Mouse (Mus musculus): Measurements from ENCODE around the gene Prlh. TPM values are rescaled to one million over a fixed set of nuclear protein-coding genes. Genes with fewer than 3 reads are reported as not detected.
A peak's percentile ranks its signal among the peaks of the same experiment; 100 is the strongest.

The Prlh gene
- total RNA-seq, 1 experiment from 2014 or later = not detected

GRCm38 (mm10) chr1:90939980-90940379, 12.9 kb upstream of the Prlh start:
- no peak for ATAC-seq (replicated peaks in 1 of 2; ENCODE audit: insufficient read depth in 1 of 2, low FRiP score in 2 of 2, low TSS enrichment in 1 of 2, low read depth in 1 of 2, poor library complexity in 2 of 2, severe bottlenecking in 2 of 2)

GRCm38 (mm10) chr1:90945171-90945570, 7.7 kb upstream of the Prlh start:
- ATAC-seq (replicated peaks in 1 of 2; ENCODE audit: insufficient read depth in 1 of 2, low FRiP score in 2 of 2, low TSS enrichment in 1 of 2, low read depth in 1 of 2, poor library complexity in 2 of 2, severe bottlenecking in 2 of 2) = no peak

GRCm38 (mm10) chr1:90947252-90947651, 5.7 kb upstream of the Prlh start:
- no peak for ATAC-seq (replicated peaks in 1 of 2; ENCODE audit: insufficient read depth in 1 of 2, low FRiP score in 2 of 2, low TSS enrichment in 1 of 2, low read depth in 1 of 2, poor library complexity in 2 of 2, severe bottlenecking in 2 of 2)

- ATAC-seq (replicated peaks in 1 of 2; ENCODE audit: insufficient read depth in 1 of 2, low FRiP score in 2 of 2, low TSS enrichment in 1 of 2, low read depth in 1 of 2, poor library complexity in 2 of 2, severe bottlenecking in 2 of 2) = peak; percentile 19 to 57; a peak in 3 of 4 replicates
Measured at GRCm38 (mm10) chr1:90949309-90949708, 3.6 kb upstream of the Prlh start.

- no peak for ATAC-seq (replicated peaks in 1 of 2; ENCODE audit: insufficient read depth in 1 of 2, low FRiP score in 2 of 2, low TSS enrichment in 1 of 2, low read depth in 1 of 2, poor library complexity in 2 of 2, severe bottlenecking in 2 of 2)
Measured at GRCm38 (mm10) chr1:90951670-90952069, 1.2 kb upstream of the Prlh start.

- no peak for ATAC-seq (replicated peaks in 1 of 2; ENCODE audit: insufficient read depth in 1 of 2, low FRiP score in 2 of 2, low TSS enrichment in 1 of 2, low read depth in 1 of 2, poor library complexity in 2 of 2, severe bottlenecking in 2 of 2)
Measured at GRCm38 (mm10) chr1:90953688-90954087, 780 bp downstream of the Prlh start.

GRCm38 (mm10) chr1:90956245-90957096, 3.6 kb downstream of the Prlh start:
- peak in 1 of 2 experiments; percentile 68; a peak in 2 of 4 replicates for ATAC-seq (replicated peaks in 1 of 2; ENCODE audit: insufficient read depth in 1 of 2, low FRiP score in 2 of 2, low TSS enrichment in 1 of 2, low read depth in 1 of 2, poor library complexity in 2 of 2, severe bottlenecking in 2 of 2)

DNA sequence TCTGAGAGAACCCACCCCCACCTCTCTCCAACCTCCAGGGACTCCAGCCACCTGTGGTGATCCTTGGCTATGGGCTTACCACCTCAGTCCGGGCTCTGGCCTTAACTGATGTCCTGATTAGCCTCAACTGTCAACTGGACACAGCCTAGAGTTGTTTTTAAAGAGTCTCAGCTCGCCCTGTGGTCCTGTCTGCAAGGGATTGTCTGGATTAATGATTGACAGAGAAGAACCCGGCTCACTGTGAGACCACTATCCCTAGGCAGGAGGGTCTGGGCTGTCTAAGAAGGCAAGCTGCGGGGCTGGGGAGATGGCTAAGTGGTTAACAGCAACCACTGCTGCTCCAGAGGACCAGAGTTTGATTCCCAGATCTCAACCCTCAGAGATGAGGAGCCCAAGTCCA, 9.6 kb downstream of the Prlh start:
- ATAC-seq (replicated peaks in 1 of 2; ENCODE audit: insufficient read depth in 1 of 2, low FRiP score in 2 of 2, low TSS enrichment in 1 of 2, low read depth in 1 of 2, poor library complexity in 2 of 2, severe bottlenecking in 2 of 2) = no peak

GRCm38 (mm10) chr1:90962994-90963393, 10.1 kb downstream of the Prlh start:
- ATAC-seq (replicated peaks in 1 of 2; ENCODE audit: insufficient read depth in 1 of 2, low FRiP score in 2 of 2, low TSS enrichment in 1 of 2, low read depth in 1 of 2, poor library complexity in 2 of 2, severe bottlenecking in 2 of 2) = no peak

DNA sequence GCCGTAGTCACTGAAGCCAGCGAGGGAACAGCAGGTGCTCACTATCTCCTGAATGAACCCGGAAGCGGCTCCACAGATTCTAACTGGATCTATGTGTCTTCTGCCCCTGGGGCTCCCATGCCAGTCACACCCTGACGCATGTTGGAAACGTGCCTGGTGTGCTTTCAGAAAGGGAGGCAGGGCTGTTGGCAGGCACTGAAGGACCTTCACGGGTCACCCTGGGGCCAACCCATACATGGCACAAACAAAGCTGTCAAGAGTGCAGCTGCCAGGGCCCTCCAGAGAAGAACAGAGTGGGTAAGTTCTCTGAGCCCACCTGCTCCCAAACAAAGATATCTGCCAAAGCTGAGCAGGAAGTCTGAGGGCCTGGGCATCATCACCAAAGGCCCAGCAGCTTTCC, 14.7 kb downstream of the Prlh start:
- ATAC-seq (replicated peaks in 1 of 2; ENCODE audit: insufficient read depth in 1 of 2, low FRiP score in 2 of 2, low TSS enrichment in 1 of 2, low read depth in 1 of 2, poor library complexity in 2 of 2, severe bottlenecking in 2 of 2) = no peak

GRCm38 (mm10) chr1:90968649-90969048, 15.7 kb downstream of the Prlh start:
- ATAC-seq (replicated peaks in 1 of 2; ENCODE audit: insufficient read depth in 1 of 2, low FRiP score in 2 of 2, low TSS enrichment in 1 of 2, low read depth in 1 of 2, poor library complexity in 2 of 2, severe bottlenecking in 2 of 2) = no peak

- ATAC-seq (replicated peaks in 1 of 2; ENCODE audit: insufficient read depth in 1 of 2, low FRiP score in 2 of 2, low TSS enrichment in 1 of 2, low read depth in 1 of 2, poor library complexity in 2 of 2, severe bottlenecking in 2 of 2) = peak; percentile 38 to 60; a peak in 3 of 4 replicates
Measured at GRCm38 (mm10) chr1:90969347-90969784, 16.5 kb downstream of the Prlh start, which contains the start of gene Rab17. Gene Rab17 (minus strand): TSS chr1:90969661.

GRCm38 (mm10) chr1:90969881-90970390, 17.0 kb downstream of the Prlh start:
- ATAC-seq (replicated peaks in 1 of 2; ENCODE audit: insufficient read depth in 1 of 2, low FRiP score in 2 of 2, low TSS enrichment in 1 of 2, low read depth in 1 of 2, poor library complexity in 2 of 2, severe bottlenecking in 2 of 2) = no peak

GRCm38 (mm10) chr1:90972911-90973573, 20.1 kb downstream of the Prlh start:
- ATAC-seq (replicated peaks in 1 of 2; ENCODE audit: insufficient read depth in 1 of 2, low FRiP score in 2 of 2, low TSS enrichment in 1 of 2, low read depth in 1 of 2, poor library complexity in 2 of 2, severe bottlenecking in 2 of 2) = peak; percentile 78 to 80

GRCm38 (mm10) chr1:90973574-90973911, 20.6 kb downstream of the Prlh start:
- ATAC-seq (replicated peaks in 1 of 2; ENCODE audit: insufficient read depth in 1 of 2, low FRiP score in 2 of 2, low TSS enrichment in 1 of 2, low read depth in 1 of 2, poor library complexity in 2 of 2, severe bottlenecking in 2 of 2) = 0 out of 4 replicates have a peak, but pooled peaks of 1 of the 2 experiments have one; percentile 16

GRCm38 (mm10) chr1:90974906-90975649, 22.2 kb downstream of the Prlh start:
- peak; percentile 66 to 71 for ATAC-seq (replicated peaks in 1 of 2; ENCODE audit: insufficient read depth in 1 of 2, low FRiP score in 2 of 2, low TSS enrichment in 1 of 2, low read depth in 1 of 2, poor library complexity in 2 of 2, severe bottlenecking in 2 of 2)

- no peak for ATAC-seq (replicated peaks in 1 of 2; ENCODE audit: insufficient read depth in 1 of 2, low FRiP score in 2 of 2, low TSS enrichment in 1 of 2, low read depth in 1 of 2, poor library complexity in 2 of 2, severe bottlenecking in 2 of 2)
Measured at GRCm38 (mm10) chr1:90975960-90976359, 23.1 kb downstream of the Prlh start.

All from hematopoietic stem cell, adult 5-6 weeks (primary cell).